Mouse (Mus musculus) heart, adult 18-20 months (tissue): ENCODE results near the gene Kdm5a. TPM values are rescaled to one million over a fixed set of nuclear protein-coding genes. Genes with fewer than 3 reads are reported as not detected.

Experiments
- DNase-seq, 2 experiments: peaks; one replicate each; pipeline ENCODE4 v3.0.0; 2021 to 2022; ENCODE audit warnings: mixed read lengths in 1 of 2
- total RNA-seq, 2 experiments: library from RNA; stranded (reverse); gene quantifications; 2 replicates each; pipeline ENCODE4 v1.2.3; 2021

Kdm5a gene
- total RNA-seq, 2 experiments from 2014 or later: 28.7 to 29.9 TPM

DNA sequence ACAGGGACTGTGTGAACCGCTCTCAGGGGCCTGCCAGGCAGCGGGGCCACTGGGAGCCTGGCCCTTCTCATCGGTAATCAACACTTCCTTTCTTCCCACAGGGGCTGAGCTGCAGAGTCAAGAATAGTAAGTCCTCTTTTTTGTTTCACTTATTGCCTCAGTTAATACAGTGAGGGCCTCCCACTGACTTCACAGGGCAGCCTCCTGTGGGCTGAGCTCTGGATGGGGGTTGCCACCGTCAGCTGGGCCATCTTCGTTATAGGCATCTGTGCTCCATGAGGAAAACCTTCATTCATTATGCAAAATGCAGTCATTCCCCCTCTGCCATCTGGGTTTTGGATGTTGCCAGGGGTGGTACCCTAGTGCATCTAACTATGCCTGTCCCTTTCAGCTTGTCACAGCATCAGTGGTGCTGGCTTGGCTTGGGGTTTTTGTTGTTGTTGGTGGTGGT lies 108.1 kb downstream of the Kdm5a start:
- DNase-seq: peak; percentile 29 to 64

DNA sequence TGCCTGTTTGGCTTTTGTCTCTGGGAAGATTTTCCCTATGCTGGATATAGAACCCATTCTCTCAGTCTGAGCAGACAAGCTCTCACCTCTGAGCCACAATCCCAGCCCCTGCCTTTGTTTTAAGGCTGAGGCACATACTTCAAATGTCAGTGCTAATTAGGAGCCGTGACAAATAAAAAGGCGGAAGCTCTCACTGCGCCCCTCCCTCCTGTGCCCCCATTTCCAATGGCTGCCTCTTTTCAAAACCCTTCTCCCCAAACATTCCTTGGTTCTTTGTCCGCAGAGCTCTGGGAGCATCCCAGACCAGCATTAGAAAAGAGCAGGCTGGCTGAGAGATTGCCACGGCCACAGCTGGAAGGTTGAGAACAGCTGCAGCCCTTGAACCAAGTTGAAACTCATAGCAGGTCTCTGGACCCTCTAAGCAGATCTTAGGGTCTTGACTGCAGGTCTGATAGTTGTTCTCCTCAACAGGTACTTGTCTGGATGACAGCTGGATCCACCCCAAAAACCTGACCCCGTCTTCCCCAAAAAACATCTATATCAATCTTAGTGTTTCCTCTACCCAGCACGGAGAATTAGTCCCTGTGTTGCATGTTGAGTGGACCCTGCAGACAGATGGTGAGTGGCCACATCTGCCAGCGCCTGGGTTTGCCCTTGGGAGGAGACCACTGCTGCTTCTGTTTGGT lies 108.7 kb downstream of the Kdm5a start:
- DNase-seq: no peak

DNA sequence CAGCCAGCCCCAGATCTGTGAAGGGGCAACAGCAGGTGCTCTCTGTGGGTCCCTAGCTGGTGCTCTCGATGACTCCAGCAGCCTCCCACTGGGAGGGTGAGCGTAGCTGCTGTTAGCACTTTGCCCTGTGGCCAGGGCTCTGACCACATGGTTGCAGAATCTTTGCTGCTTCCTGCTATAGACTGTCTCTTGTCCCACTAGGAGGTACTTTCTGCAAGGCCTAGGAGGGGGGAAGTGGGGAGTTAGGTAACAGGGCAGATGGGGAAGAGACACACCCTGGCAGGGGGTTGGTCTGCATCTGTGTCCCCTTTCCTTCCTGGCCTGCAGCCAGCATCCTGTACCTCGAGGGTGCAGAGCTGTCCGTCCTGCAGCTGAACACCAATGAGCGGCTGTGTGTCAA lies 109.5 kb downstream of the Kdm5a start:
- DNase-seq: peak in 1 of 2 experiments; percentile 70

DNA sequence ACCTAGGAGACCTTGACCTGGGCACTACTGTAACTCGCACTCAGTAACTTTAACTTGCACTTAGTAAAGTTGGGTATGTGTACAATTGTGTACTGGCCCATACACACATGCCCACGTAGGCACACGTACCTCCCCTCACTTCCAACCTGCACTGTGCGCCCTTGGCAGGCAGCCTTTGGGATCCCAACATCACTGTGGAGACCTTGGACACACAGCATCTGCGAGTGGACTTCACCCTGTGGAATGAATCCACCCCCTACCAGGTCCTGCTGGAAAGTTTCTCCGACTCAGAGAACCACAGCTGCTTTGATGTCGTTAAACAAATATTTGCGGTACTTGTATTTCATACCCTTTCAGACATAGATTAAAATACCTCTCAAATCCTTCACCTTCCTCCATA lies 111.4 kb downstream of the Kdm5a start:
- DNase-seq: no peak

DNA sequence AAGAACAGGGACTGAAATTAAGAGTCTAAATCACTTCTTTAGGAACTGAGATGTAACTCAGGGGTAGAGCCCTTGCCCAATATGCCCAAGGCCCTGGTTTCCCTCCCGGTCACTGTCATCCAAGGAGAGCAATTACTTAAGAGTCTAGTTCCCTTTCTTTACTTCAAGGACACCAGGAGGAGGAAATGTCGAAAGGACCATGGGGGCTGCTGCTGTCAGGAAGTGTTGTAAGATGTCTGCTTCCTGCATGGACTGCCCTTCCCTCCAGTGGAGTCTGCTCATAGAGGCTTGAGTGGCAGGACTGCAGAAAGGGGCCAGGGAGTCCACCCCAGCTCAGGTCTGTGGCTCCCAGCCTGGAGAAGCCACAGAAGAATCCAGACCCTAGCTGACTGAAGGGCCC lies 115.4 kb downstream of the Kdm5a start:
- peak in 1 of 2 experiments; percentile 60 for DNase-seq

DNA sequence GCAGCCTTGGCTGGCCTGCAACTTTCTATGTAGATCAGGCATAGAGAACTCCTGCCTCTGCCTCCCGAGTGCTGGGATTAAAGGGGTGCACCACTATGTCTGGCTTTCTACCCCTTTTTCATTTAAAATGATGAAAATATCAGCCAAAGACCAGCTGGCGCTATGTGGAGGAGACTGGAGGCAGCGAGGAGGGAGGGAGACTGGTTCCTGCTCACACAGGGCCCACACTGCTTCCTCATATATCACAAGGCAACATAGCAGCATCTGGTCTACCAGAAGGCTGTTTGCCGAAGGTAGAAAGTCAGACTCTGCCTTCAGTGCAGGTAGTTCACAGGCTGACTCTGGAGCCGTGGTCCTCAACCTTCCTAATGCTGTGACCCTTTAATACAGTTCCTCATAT lies 116.4 kb downstream of the Kdm5a start:
- no peak for DNase-seq

DNA sequence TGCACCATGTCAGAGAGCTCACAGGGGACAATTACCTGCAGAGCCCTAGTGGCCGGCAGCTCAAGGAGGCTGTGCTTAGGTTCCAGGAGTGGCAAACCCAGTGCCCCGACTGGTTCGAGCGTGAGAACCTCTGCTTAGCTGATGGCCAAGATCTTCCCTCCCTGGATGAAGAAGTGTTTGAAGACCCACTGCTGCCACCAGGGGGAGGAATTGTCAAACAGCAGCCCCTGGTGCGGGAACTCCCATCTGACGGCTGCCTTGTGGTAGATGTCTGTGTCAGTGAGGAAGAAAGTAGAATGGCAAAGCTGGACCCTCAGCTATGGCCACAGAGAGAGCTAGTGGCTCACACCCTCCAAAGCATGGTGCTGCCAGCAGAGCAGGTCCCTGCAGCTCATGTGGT lies 117.6 kb downstream of the Kdm5a start:
- DNase-seq: peak; percentile 28 to 44

DNA sequence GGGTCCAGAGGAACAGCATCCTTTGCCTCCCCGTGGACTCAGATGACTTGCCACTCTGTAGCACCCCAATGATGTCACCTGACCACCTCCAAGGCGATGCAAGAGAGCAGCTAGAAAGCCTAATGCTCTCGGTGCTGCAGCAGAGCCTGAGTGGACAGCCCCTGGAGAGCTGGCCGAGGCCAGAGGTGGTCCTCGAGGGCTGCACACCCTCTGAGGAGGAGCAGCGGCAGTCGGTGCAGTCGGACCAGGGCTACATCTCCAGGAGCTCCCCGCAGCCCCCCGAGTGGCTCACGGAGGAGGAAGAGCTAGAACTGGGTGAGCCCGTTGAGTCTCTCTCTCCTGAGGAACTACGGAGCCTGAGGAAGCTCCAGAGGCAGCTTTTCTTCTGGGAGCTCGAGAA lies 118.1 kb downstream of the Kdm5a start:
- DNase-seq: no peak

DNA sequence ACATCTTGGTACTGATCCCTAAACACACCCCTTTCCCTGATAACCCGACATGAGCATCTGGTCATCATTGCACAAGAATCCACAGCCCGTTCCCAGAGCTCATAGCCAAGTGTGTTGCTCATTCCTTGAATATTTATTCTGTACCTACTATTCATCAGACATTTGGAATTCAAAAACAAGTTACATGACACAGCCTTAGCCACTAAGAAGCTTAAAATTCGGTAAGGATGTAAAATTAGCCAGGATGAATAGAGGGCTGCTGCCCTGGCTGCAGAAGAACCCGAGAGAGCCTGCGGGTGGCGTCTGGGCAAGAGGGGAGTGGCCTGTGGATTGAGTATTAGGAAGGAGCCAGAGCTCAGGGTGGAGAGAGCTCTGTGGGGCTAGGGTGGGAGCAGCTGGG lies 118.8 kb downstream of the Kdm5a start:
- DNase-seq: peak; percentile 36 to 56

DNA sequence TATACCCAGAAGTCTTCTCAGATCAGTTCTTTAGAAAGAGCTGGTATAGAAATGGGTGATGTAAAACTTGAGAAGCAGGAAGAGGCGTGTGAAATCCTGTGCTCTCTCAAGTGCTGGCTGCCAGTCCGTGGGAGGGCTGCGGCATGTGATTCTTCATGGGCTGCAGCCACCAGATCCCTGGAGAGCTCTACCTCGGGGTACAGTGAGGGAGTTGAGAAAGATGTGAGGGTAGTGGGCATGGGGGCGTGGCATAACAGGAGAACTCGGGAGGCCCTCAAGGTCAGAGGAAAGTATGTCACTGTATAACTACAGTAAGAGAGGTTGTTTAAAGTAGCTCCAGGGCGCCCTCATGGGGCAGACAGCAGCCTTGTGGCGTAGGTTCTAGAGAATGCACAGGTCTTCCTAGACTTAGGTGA lies 119.3 kb downstream of the Kdm5a start:
- DNase-seq: peak; percentile 44 to 75

DNA sequence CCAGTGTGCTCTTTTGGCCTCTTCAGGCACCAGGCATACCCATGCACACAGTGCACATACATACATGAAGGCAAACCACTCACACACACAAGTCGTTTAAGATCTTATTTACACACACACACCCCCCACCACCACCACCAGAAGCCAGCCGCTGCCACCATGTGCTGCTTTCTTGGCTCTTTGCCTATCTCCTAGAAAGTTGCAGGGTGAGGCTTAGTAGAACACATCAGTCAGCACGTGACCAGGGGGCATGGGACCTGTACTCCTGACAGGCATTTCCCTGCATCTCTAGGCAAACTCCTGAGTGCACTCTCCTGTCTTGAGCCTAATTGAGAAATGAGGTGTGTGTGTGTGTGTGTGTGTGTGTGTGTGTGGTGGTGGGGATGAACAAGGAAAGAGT lies 121.1 kb downstream of the Kdm5a start:
- no peak for DNase-seq

DNA sequence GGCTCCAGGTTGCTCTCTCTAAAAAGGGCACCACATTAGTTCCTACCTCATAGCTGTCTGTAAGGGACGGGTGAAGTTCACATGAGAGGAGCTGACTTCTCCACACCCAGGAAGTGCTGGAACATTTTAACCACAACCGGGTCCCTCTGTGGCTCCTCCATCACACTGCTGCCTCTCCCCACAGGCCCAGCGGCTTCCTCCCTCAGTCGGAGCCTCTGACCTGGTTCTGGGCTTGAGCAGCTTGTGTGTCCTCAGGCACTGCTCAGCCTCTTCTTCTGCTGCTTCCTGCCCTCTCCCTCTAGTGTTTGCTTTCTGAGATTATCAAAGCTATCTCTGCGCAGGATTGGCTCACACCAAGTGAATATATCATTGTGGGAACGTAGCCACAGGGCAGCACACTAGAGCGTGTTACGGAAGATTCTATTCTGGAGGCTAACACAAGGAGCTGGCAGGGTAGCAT lies 122.2 kb downstream of the Kdm5a start:
- no peak for DNase-seq

DNA sequence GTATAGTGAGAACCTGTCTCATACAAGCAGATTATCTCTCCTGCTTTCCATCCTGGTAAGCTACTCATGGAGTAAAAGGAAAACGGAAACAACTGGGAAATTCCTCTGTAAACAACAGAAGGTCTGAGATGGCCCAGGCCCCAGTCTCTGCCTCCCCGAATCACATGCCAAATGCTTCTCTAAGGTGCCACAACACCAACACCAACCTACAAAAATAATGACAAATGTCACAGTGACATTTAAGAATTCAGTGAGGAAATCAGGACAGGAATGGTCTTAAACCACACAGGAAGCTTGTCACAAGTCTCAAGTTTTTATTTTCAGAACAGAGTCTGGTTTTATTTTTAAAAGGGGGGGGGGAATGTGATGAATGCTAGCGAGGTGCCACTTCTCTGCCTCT lies 124.7 kb downstream of the Kdm5a start:
- DNase-seq: no peak

DNA sequence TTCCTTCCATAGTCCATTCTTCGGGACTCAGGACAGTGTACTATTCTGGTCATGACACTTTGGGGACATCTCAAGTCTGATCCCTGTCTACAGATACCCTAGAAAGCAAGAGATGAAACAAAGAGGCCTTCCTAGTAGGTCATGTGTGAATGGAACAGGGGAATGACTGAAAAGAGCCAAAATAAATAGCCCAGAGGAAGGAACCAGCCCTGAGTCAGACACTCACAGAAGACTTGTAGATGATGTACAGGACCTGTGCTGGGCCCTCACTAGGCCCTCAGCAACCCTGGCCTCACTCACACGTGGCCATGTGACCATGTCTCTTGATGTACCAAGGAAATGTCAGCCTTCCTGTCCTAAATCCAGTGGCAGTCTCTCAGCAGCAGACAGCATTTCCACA lies 125.5 kb downstream of the Kdm5a start:
- DNase-seq: no peak

DNA sequence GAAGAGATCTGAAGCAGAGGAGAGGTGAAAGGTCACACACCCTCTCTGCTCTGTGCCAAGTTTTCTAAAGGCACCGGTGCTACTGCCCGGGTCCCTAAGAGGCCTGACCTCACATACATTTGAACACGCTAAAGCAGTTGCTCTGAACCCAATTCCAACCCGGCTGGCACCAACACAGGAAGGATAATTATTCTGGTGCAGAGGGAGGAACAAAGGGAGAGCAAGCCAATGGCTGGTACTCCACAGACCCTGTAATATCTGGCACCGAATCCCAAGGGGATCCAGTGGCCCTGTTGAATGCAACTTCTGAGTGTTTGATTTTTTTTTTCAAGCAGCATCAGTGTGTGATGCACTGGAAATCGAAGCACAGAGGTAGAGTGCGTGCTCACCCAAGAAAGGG lies 127.1 kb downstream of the Kdm5a start:
- DNase-seq: no peak

DNA sequence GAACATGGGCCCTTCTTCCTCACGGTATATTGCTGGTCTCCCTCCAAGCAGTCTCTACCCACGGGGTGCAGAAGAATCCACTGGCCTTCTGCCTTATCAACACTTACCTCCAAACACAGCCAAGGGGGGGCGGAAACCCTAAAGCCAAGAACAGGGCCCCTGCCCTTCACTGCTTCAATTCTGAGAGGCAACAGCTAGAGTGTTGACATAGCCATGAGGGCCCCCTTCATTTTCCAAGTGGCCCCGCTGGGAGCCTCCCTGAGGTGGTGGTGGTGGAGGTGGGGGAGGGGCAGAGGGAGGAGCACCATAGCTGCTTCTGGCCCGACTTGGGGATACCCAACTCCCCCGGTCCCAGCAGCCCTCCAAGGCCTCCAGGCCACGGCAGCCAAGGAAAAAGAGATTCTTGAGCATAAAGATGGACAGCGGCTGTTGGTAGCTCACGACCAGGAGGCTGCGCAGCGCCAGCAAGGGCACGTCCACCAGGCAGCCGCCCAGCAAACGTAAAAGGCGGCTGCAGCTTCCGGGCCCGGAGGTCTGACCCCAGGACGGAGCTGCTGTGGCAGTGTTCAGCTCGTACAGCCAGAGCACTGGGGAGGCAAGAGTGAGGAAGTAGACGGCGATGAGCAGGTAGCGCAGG lies 128.1 kb downstream of the Kdm5a start:
- DNase-seq: no peak

DNA sequence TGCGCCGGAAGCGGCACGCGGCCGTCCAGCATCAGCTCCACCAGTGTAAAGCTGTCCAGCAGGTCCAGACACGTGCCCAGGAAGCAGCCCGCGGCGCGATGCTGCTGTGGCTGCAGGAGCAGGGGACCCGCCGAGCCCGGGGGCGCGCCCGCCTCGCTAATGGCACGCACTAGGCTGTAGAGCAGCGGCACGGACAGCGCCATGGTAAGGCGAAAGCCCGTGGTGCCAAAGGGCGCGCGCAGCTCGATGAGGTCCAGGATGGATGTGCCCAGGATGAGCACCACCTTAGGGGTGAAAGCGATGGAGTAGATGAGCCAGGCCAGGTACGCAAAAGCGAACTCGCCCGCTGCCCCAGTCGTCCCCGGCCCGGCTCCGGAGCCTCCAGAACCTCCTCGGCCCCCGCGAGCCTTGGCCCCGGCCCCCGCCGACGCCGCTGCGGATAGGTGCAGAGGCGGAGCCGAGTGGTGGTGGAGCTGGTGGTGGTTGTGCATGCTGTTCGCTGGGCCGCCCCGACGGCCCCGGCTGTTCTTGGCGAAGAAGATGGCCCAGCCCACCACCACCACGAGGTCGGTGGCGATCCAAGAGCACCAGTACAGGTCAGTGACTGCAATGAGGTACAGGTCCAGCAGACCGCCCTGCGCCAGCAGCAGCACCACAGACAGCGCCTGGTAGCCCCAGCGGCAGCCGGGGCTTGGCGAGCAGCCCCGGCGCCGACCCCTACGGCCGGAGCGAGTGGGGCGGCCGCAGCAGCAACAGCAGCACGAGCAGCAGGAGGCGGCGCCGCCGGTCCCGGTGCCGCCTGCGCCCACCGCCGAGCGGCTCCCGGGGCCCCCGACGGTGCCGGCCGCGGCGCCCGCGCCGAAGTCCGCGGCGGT lies 128.8 kb downstream of the Kdm5a start:
- DNase-seq: no peak

DNA sequence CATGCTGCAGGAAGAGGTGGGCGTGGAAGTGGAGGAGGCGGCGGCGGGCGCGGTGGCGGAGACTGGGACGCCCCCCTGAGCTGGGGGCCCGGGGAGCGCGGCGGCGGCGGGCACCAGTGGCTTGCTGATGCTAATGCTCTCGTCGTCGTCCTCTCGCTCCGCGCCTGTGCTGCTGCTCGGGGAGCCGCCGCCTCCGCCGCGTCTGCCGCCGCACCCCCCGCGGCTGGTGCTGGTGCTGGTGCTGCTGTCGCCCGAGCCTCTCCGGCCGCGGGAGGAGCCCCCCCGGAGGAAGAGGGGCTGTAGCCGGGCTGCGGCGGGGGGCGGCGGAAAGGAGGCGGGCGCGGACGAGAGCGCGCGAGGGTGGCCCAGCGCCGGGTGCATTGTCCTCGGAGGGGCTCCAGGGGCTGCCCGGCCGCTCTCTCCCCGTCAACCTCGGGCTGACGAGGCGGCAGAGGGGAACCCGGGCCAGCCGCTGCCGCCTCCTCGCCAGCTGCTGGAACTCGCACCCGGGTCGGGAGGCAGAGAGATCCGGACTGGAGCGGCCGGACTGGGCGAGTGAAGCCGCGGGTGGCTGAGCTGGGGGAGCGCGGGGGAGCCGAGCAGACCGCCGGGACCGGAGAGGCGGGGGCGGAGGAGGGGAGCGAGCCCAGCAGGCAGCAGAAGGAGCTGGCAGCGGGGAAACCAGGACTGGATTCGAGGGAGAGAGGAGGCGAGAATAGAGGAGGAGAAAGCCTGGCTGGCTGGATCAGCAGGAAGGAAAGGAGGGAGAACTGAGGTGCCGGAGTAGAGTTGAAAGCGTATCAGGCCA lies 129.7 kb downstream of the Kdm5a start, which contains the start of gene Tmem121b:
Gene Tmem121b, minus strand, starts transcription at position 434 of the 808 bp plus-strand sequence.
- peak; percentile 29 to 30 for DNase-seq
